Mouse (Mus musculus) midbrain, postnatal 0 days (tissue): Measurements from ENCODE around the gene Ces5a. TPM values are rescaled to one million over a fixed set of nuclear protein-coding genes. Genes with fewer than 3 reads are reported as not detected.

Experiments used
- ATAC-seq: fragments of 200-750 bp; cut with Nextera tagmentation; 2 replicates; pipeline ENCODE4 v1.8.0; 2017; ENCODE audit warnings: moderate number of reproducible peaks, mild to moderate bottlenecking, moderate TSS enrichment, moderate library complexity; ENCODE audit not compliant: low FRiP score
- DNase-seq: peaks from one replicate; pipeline ENCODE4 v3.0.0-alpha.2; 2015; ENCODE audit warnings: low spot score
- H3K27ac ChIP-seq: fragments of 300-500 bp; sonication (generic); 2 replicates; pipeline ENCODE4 v1.5.1; 2014; ENCODE audit warnings: low read depth, mild to moderate bottlenecking, low read length, mixed read lengths
- H3K27me3 ChIP-seq: fragments of 300-500 bp; sonication (generic); 2 replicates; pipeline ENCODE4 v1.6.1; 2014; ENCODE audit warnings: low read length, control low read depth, mixed read lengths; ENCODE audit not compliant: insufficient read depth
- H3K36me3 ChIP-seq: fragments of 300-500 bp; sonication (generic); 2 replicates; pipeline ENCODE4 v1.6.1; 2014; ENCODE audit warnings: low read length, control low read depth, mixed read lengths; ENCODE audit not compliant: insufficient read depth
- H3K4me1 ChIP-seq: fragments of 300-500 bp; sonication (generic); 2 replicates; pipeline ENCODE4 v1.6.1; 2014; ENCODE audit warnings: mild to moderate bottlenecking, control low read depth, antibody characterized with exemption, low read length, mixed read lengths; ENCODE audit not compliant: insufficient read depth
- H3K4me2 ChIP-seq: fragments of 300-500 bp; sonication (generic); 2 replicates; pipeline ENCODE4 v1.6.1; 2014; ENCODE audit warnings: low read depth, mild to moderate bottlenecking, low read length, mixed read lengths; ENCODE audit not compliant: poor library complexity, severe bottlenecking
- H3K4me3 ChIP-seq: fragments of 300-500 bp; sonication (generic); 2 replicates; pipeline ENCODE4 v1.5.1; 2014; ENCODE audit warnings: low read depth, mild to moderate bottlenecking, low read length, moderate library complexity
- H3K9ac ChIP-seq: fragments of 300-500 bp; sonication (generic); replicated peaks from 2 replicates; pipeline ENCODE4 v1.6.1; 2014; ENCODE audit warnings: mild to moderate bottlenecking, low read length, moderate library complexity, mixed read lengths; ENCODE audit not compliant: poor library complexity, severe bottlenecking
- H3K9me3 ChIP-seq: fragments of 300-500 bp; sonication (generic); 2 replicates; pipeline ENCODE4 v1.6.1; 2016; ENCODE audit warnings: low read length, control low read depth
- CTCF ChIP-seq: IDR thresholded peaks from 2 replicates; pipeline ENCODE4 v1.5.1; 2016; ENCODE audit warnings: antibody characterized with exemption, mild to moderate bottlenecking
- WGBS: fragments of 180-500 bp; shearing (Covaris S2); extraction: QIAGEN DNeasy Blood & Tissue Kit; methylation state at CpG from one replicate; pipeline ENCODE4 v1.1.7; 2014; 5-methylcytosine and 5-hydroxymethylcytosine counted together
- polyA plus RNA-seq: library from polyadenylated mRNA; unstranded; fragments of >200 nt; fragmentation: Nextera tagmentation; extraction: Ambion mirVana; gene quantifications from 2 replicates; pipeline ENCODE4 v1.2.1, GENCODE M21; 2015
- total RNA-seq: library from RNA; depleted of rRNA; stranded (reverse); fragments of >200 nt; gene quantifications from 2 replicates; pipeline ENCODE4 v1.2.3, GENCODE M21; 2014; rRNA removed

Ces5a gene
- total RNA-seq (0.61 and 0.77 TPM in 2 replicates), polyA plus RNA-seq (0.38 and 0.59 TPM in 2 replicates)

DNA sequence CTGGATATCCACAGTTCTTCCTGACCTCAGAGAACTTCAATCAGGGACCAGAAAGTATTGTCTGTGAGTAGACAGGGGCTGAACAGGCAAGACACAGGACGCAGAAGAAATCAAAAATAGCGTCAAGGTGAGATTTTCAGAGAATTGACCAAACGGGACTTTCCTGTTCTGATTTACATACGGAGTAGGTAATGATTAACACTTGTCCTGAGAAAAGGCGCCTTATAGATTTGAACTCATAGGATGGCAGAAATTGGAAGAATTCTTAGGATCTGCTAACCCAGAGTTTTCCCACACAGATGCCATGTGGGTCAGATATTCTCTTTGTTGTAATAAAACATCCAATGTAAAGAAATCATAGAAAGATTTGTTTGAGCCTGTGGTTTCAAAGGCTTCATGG is at the start of gene Ces5a:
TSS of gene Ces5a (minus strand) at position 101 of the 400 bp plus-strand sequence.
- Histone ChIP-seq H3K9me3 (no peaks in the 10 kb centered on the region), H3K4me2 (no peak within 1 kb of the TSS), H3K4me1 (no peaks in the 10 kb centered on the region), H3K27me3 (no peaks in the 10 kb centered on the region), H3K9ac (no peak within 1 kb of the TSS), H3K27ac (no peak within 1 kb of the TSS), H3K4me3 (no peak within 1 kb of the TSS), H3K36me3 (no peaks in the 10 kb centered on the region)
- 93% methylated on average over 5 of the region's 5 CpGs for WGBS
- no peak for ATAC-seq
- no peak for TF ChIP-seq CTCF
- no peak for DNase-seq

DNA sequence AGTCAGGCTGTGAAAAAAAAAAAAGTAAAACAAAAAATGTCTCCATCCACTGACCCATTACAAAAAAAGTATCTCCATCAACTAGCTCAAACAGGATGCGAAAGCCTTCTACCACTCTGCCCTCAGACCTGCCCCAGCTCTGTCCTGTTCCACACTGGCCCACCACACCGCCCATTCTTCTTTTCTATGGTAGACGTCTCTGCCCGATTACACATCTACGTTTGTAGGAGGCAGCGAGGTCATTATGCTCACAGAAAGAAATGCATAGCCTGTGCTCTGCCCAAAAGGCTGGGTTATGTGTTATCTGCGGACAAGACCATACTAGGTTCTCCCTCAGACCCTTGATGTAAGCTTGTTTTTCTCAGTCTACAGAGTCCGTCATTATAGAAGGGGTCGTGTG is 37.2 kb upstream of the Ces5a start:
- Histone ChIP-seq H3K4me3 (no peak overlapping the region), H3K9ac (0 out of 2 replicates have a peak overlapping the region, but pooled peaks have one; percentile 8), H3K27me3 (no peaks in the 10 kb centered on the region), H3K27ac (no peak overlapping the region), H3K4me2 (no peak overlapping the region), H3K36me3 (no peaks in the 10 kb centered on the region), H3K4me1 (peaks cover 32% of the 10 kb centered on the region), H3K9me3 (no peaks in the 10 kb centered on the region)
- DNase-seq: no peak
- ATAC-seq: no peak
- TF ChIP-seq CTCF: no peak
- 73% methylated on average over 9 of the region's 9 CpGs for WGBS

DNA sequence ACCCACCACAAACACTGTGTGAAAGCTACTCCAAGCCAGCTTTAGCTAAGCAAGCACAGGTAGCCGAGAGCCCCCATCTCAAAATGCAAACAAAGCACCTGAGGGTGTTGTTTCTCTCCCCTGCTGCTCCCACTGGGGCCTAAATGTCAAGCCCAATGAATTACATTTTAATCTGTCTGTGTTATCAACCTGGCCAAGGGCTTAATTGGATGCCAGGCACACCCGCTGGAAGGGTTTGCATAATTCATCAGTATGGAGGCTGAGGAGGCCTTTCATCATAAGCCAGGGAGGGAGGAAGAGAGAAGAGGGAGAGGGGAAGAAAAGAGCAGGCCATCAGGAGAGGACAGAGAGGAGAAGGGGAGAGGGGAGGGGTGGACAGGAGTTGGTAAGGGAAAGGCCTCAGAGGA is 36.5 kb upstream of the Ces5a start:
- Histone ChIP-seq H3K4me3 (no peak overlapping the region), H3K9ac (no peak overlapping the region), H3K36me3 (no peaks in the 10 kb centered on the region), H3K27ac (peak overlapping the region; percentile 83), H3K9me3 (no peaks in the 10 kb centered on the region), H3K4me2 (no peak overlapping the region), H3K4me1 (peaks cover 32% of the 10 kb centered on the region), H3K27me3 (no peaks in the 10 kb centered on the region)
- DNase-seq (peak; percentile 67), ATAC-seq (peak; percentile 50; the same call in 1 of the 2 replicates)
- no peak for TF ChIP-seq CTCF
- WGBS: 13% methylated on average over 2 of the region's 2 CpGs

DNA sequence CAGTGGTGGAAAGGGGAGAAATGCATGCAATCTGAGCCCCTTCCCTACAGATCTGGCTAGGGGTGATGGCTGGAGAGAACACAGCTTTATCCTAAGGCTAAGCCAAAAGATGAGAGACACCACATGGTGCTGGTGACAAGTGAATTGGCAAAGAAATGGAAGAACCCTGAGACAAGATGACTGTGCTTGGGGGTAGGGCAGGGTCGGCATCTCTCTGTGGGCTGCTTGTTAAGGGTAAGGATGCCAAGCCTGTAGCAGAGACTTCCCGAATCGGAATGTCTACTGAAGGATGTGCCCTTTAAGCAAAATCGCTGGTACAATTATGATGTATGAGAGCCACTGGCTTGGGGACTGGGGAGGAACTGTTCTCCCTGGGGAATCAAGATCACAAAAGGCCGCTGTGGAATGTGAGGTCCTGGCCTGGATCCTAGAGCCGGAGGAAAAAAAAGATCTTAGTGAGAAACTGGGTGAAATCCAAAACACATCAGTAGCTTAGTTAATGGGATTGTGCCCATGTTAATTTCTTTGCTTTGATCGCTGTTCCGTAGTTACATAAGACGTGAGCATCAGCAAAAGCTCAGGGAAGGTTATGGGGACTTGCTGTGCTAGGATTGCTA is 35.8 kb upstream of the Ces5a start:
- WGBS: 8% methylated on average over 9 of the region's 9 CpGs
- Histone ChIP-seq H3K4me2 (no peak overlapping the region), H3K27me3 (no peaks in the 10 kb centered on the region), H3K27ac (peak overlapping the region; percentile 83), H3K9me3 (no peaks in the 10 kb centered on the region), H3K36me3 (no peaks in the 10 kb centered on the region), H3K4me3 (no peak overlapping the region), H3K4me1 (peaks cover 32% of the 10 kb centered on the region), H3K9ac (no peak overlapping the region)
- ATAC-seq: peak; percentile 15
- DNase-seq: peak; percentile 85
- TF ChIP-seq CTCF: no peak

- H3K27ac ChIP-seq: peak overlapping the region; percentile 83
- no peak for TF ChIP-seq CTCF
Measured at GRCm38 (mm10) chr8:93570186-93570530, 34.5 kb upstream of the Ces5a start.

GRCm38 (mm10) chr8:93569311-93570185 is 33.9 kb upstream of the Ces5a start:
- no peaks in the 10 kb centered on the region for H3K36me3 ChIP-seq
- peak; percentile 89 for ATAC-seq
- peak overlapping the region; percentile 30 for H3K4me2 ChIP-seq
- H3K27me3 ChIP-seq: no peaks in the 10 kb centered on the region
- no peak overlapping the region for H3K4me3 ChIP-seq
- H3K9me3 ChIP-seq: no peaks in the 10 kb centered on the region
- no peak overlapping the region for H3K9ac ChIP-seq
- peak overlapping the region; percentile 83 for H3K27ac ChIP-seq
- H3K4me1 ChIP-seq: peaks cover 32% of the 10 kb centered on the region
- 22% methylated on average over 13 of the region's 13 CpGs for WGBS
- no peak; the same call in 1 of the 2 replicates for TF ChIP-seq CTCF
- DNase-seq: peak; percentile 95

More at GRCm38 (mm10) chr8:93570186-93570530, 34.5 kb upstream of the Ces5a start:
- ATAC-seq (no peak), DNase-seq (peak; percentile 26)
- Histone ChIP-seq H3K4me3 (no peak overlapping the region), H3K4me2 (peak overlapping the region; percentile 30), H3K4me1 (peaks cover 32% of the 10 kb centered on the region), H3K27me3 (no peaks in the 10 kb centered on the region), H3K9me3 (no peaks in the 10 kb centered on the region), H3K36me3 (no peaks in the 10 kb centered on the region), H3K9ac (no peak overlapping the region)
- 10% methylated on average over 2 of the region's 2 CpGs for WGBS
